Mouse (Mus musculus): ENCODE data around the gene D930020B18Rik. TPM values are rescaled to one million over a fixed set of nuclear protein-coding genes. Genes with fewer than 3 reads are reported as not detected.

Gene D930020B18Rik
- total RNA-seq, 2 experiments from 2014 or later, result not detected

GRCm38 (mm10) chr10:121694567-121694966 lies 53.2 kb downstream of the D930020B18Rik start:
- DNase-seq, result no peak
- intact Hi-C loops (cut with DNase I), result no loop called here

- peak in 1 of 2 experiments; percentile 24 for DNase-seq
- intact Hi-C loops (cut with DNase I), result no loop called here
These were observed 60.2 kb downstream of the D930020B18Rik start for GRCm38 (mm10) chr10:121701296-121702248.

- peak; percentile 56 to 65 for DNase-seq
- intact Hi-C loops (cut with DNase I), result no loop called here
These were observed 62.2 kb downstream of the D930020B18Rik start for GRCm38 (mm10) chr10:121703619-121704018.

GRCm38 (mm10) chr10:121704871-121705270 lies 63.5 kb downstream of the D930020B18Rik start:
- DNase-seq, result no peak

GRCm38 (mm10) chr10:121705399-121706163 lies 64.2 kb downstream of the D930020B18Rik start:
- intact Hi-C loops (cut with DNase I), result no loop called here

More at GRCm38 (mm10) chr10:121704871-121705270, 63.5 kb downstream of the D930020B18Rik start:
- intact Hi-C loops (cut with DNase I), result no loop called here

GRCm38 (mm10) chr10:121716862-121717261 lies 75.5 kb downstream of the D930020B18Rik start:
- intact Hi-C loops (cut with DNase I), result no loop called here
- no peak for DNase-seq

More at GRCm38 (mm10) chr10:121705399-121706163, 64.2 kb downstream of the D930020B18Rik start:
- DNase-seq, result peak; percentile 12 to 18

GRCm38 (mm10) chr10:121718896-121719585 lies 77.7 kb downstream of the D930020B18Rik start:
- intact Hi-C loops (cut with DNase I), result no loop called here
- DNase-seq, result no peak

- no peak for DNase-seq
- intact Hi-C loops (cut with DNase I), result no loop called here
These were observed 79.3 kb downstream of the D930020B18Rik start for GRCm38 (mm10) chr10:121720701-121721100.

- DNase-seq, result no peak
- intact Hi-C loops (cut with DNase I), result no loop called here
These were observed 85.1 kb downstream of the D930020B18Rik start for GRCm38 (mm10) chr10:121726505-121726904.

GRCm38 (mm10) chr10:121727151-121727550 lies 85.8 kb downstream of the D930020B18Rik start:
- intact Hi-C loops (cut with DNase I), result no loop called here
- DNase-seq, result no peak

- intact Hi-C loops (cut with DNase I), result no loop called here
- no peak for DNase-seq
These were observed 86.8 kb downstream of the D930020B18Rik start for GRCm38 (mm10) chr10:121728226-121728625.

GRCm38 (mm10) chr10:121731048-121731725 lies 89.8 kb downstream of the D930020B18Rik start:
- intact Hi-C loops (cut with DNase I), result no loop called here
- no peak for DNase-seq

- intact Hi-C loops (cut with DNase I), result no loop called here
- no peak for DNase-seq
These were observed 91.2 kb downstream of the D930020B18Rik start for GRCm38 (mm10) chr10:121732542-121732941.

- intact Hi-C loops (cut with DNase I), result no loop called here
- DNase-seq, result no peak
These were observed 95.9 kb downstream of the D930020B18Rik start for GRCm38 (mm10) chr10:121737256-121737655.

- DNase-seq, result peak; percentile 73 to 77
- intact Hi-C loops (cut with DNase I), result no loop called here
These were observed 98.4 kb downstream of the D930020B18Rik start, which contains the start of gene BC048403 for GRCm38 (mm10) chr10:121739548-121740505. BC048403 (plus strand) TSS chr10:121739937.

GRCm38 (mm10) chr10:121742336-121742735 lies 100.9 kb downstream of the D930020B18Rik start:
- no peak for DNase-seq
- intact Hi-C loops (cut with DNase I), result no loop called here

Data from gastrocnemius, postnatal 36 days (tissue).